Mouse (Mus musculus) CH12.LX (cell line): ENCODE results near the gene Rab14. TPM values are rescaled to one million over a fixed set of nuclear protein-coding genes. Genes with fewer than 3 reads are reported as not detected.

Source experiments
- DNase-seq: peaks from one replicate; pipeline ENCODE4 v3.0.0-alpha.2; 2013; ENCODE audit errors: extremely low read depth
- H3K27ac ChIP-seq: 2 replicates; pipeline ENCODE4 v1.5.1; 2012; ENCODE audit warnings: low read depth, mild to moderate bottlenecking, control low read depth, moderate library complexity; ENCODE audit not compliant: insufficient read depth
- H3K27me3 ChIP-seq: replicated peaks from 2 replicates; pipeline ENCODE3; 2012; ENCODE audit warnings: inconsistent platforms
- H3K36me3 ChIP-seq, 2 experiments: replicated peaks in 1 of 2; 2 replicates each; pipeline versions ENCODE3 to v1.6.1; 2012; ENCODE audit warnings: inconsistent platforms in 1 of 2, low read length in 1 of 2, mild to moderate bottlenecking in 1 of 2, mixed read lengths in 1 of 2, moderate library complexity in 1 of 2; ENCODE audit not compliant: control insufficient read depth in 1 of 2, insufficient read depth in 1 of 2
- H3K4me1 ChIP-seq, 2 experiments: 2 replicates each; pipeline ENCODE4 v1.6.1; 2012; ENCODE audit warnings: inconsistent platforms in 1 of 2, moderate library complexity in 1 of 2; ENCODE audit not compliant: insufficient read depth in 2 of 2, control insufficient read depth in 1 of 2
- H3K4me2 ChIP-seq: 2 replicates; pipeline ENCODE4 v1.6.1; 2012; ENCODE audit warnings: low read depth, mild to moderate bottlenecking, control low read depth; ENCODE audit not compliant: poor library complexity, insufficient read depth, severe bottlenecking
- H3K4me3 ChIP-seq, 3 experiments: fragments of 150-350 bp in 1 of 3; sonication (generic) in 1 of 3; replicated peaks in 1 of 3; 2 replicates each; pipeline versions ENCODE3 to v1.5.1; 2011 to 2012; ENCODE audit warnings: low read depth in 2 of 3, low read length in 2 of 3, mild to moderate bottlenecking in 2 of 3, moderate library complexity in 2 of 3, control low read depth in 1 of 3, improper control_type of control experiment in 1 of 3, inconsistent platforms in 1 of 3, mixed read lengths in 1 of 3; ENCODE audit not compliant: poor library complexity in 1 of 3
- H3K79me2 ChIP-seq: replicated peaks from 2 replicates; pipeline ENCODE4 v1.6.1; 2012; ENCODE audit warnings: mild to moderate bottlenecking, moderate library complexity; ENCODE audit not compliant: control insufficient read depth, poor library complexity, insufficient read depth, severe bottlenecking; ENCODE audit errors: extremely low read depth
- H3K9ac ChIP-seq: 2 replicates; pipeline ENCODE4 v1.6.1; 2012; ENCODE audit warnings: low read depth, mild to moderate bottlenecking, control low read depth, moderate library complexity; ENCODE audit not compliant: insufficient read depth
- H3K9me3 ChIP-seq: replicated peaks from 2 replicates; pipeline ENCODE3; 2012; ENCODE audit warnings: low read length, inconsistent platforms, mixed read lengths
- BHLHE40 ChIP-seq: IDR thresholded peaks from 2 replicates; pipeline ENCODE4 v1.6.1; 2011; ENCODE audit warnings: mild to moderate bottlenecking, low read depth, low read length, improper control_type of control experiment
- CHD1 ChIP-seq: IDR thresholded peaks from 2 replicates; pipeline ENCODE4 v1.6.1; 2012; ENCODE audit warnings: low read depth, low read length, improper control_type of control experiment, inconsistent platforms
- E2F4 ChIP-seq: IDR thresholded peaks from 2 replicates; pipeline ENCODE4 v1.6.1; 2011; ENCODE audit warnings: low read depth, low read length, improper control_type of control experiment; ENCODE audit not compliant: insufficient replicate concordance
- EP300 ChIP-seq: IDR thresholded peaks from 2 replicates; pipeline ENCODE4 v1.6.1; 2011; ENCODE audit warnings: low read length, improper control_type of control experiment
- ETS1 ChIP-seq: conservative IDR thresholded peaks from 2 replicates; pipeline ENCODE4 v1.6.1; 2012; ENCODE audit warnings: low read depth, mild to moderate bottlenecking, inconsistent platforms, low read length, improper control_type of control experiment, moderate library complexity
- GABPA ChIP-seq: IDR thresholded peaks from 2 replicates; pipeline ENCODE4 v1.6.1; 2012; ENCODE audit warnings: low read depth, low read length, improper control_type of control experiment, inconsistent platforms; ENCODE audit not compliant: insufficient replicate concordance
- IRF4 ChIP-seq: IDR thresholded peaks from 2 replicates; pipeline ENCODE4 v1.6.1; 2014; ENCODE audit warnings: low read depth, mild to moderate bottlenecking, inconsistent platforms, low read length, improper control_type of control experiment
- JUN ChIP-seq: IDR thresholded peaks from 2 replicates; pipeline ENCODE4 v1.6.1; 2011; ENCODE audit warnings: low read depth, mild to moderate bottlenecking, low read length, improper control_type of control experiment, moderate library complexity; ENCODE audit not compliant: insufficient read depth
- JUND ChIP-seq: conservative IDR thresholded peaks from 2 replicates; pipeline ENCODE4 v1.6.1; 2011; ENCODE audit warnings: low read depth, low read length, improper control_type of control experiment
- MAZ ChIP-seq: IDR thresholded peaks from 2 replicates; pipeline ENCODE4 v1.6.1; 2012; ENCODE audit warnings: low read depth, mild to moderate bottlenecking, inconsistent platforms, low read length, improper control_type of control experiment, moderate library complexity
- MEF2A ChIP-seq: IDR thresholded peaks from 2 replicates; pipeline ENCODE4 v1.6.1; 2014; ENCODE audit warnings: low read depth, mild to moderate bottlenecking, inconsistent platforms, low read length, improper control_type of control experiment, borderline replicate concordance
- MXI1 ChIP-seq: IDR thresholded peaks from 2 replicates; pipeline ENCODE4 v1.6.1; 2011; ENCODE audit warnings: mild to moderate bottlenecking, low read depth, low read length, improper control_type of control experiment
- MYC ChIP-seq: IDR thresholded peaks from 2 replicates; pipeline ENCODE4 v1.6.1; 2011; ENCODE audit warnings: low read depth, mild to moderate bottlenecking, improper control_type of control experiment, low read length
- NELFE ChIP-seq: IDR thresholded peaks from 2 replicates; pipeline ENCODE4 v1.6.1; 2011; ENCODE audit warnings: low read depth, low read length, improper control_type of control experiment
- NRF1 ChIP-seq: IDR thresholded peaks from 2 replicates; pipeline ENCODE4 v1.6.1; 2014; ENCODE audit warnings: low read depth, mild to moderate bottlenecking, inconsistent platforms, low read length, improper control_type of control experiment, moderate library complexity
- POLR2A ChIP-seq: IDR thresholded peaks from 2 replicates; pipeline ENCODE4 v1.6.1; 2011; ENCODE audit warnings: low read depth, mild to moderate bottlenecking, improper control_type of control experiment, low read length
- RAD21 ChIP-seq: IDR thresholded peaks from 2 replicates; pipeline ENCODE4 v1.6.1; 2011; ENCODE audit warnings: low read depth, mild to moderate bottlenecking, low read length, improper control_type of control experiment, moderate library complexity
- SIN3A ChIP-seq: IDR thresholded peaks from 2 replicates; pipeline ENCODE4 v1.6.1; 2012; ENCODE audit warnings: low read length, improper control_type of control experiment, inconsistent platforms
- TBP ChIP-seq: conservative IDR thresholded peaks from 2 replicates; pipeline ENCODE4 v1.6.1; 2011; ENCODE audit warnings: low read depth, low read length, improper control_type of control experiment
- TCF12 ChIP-seq: IDR thresholded peaks from 2 replicates; pipeline ENCODE4 v1.6.1; 2014; ENCODE audit warnings: low read depth, mild to moderate bottlenecking, inconsistent platforms, low read length, improper control_type of control experiment
- USF2 ChIP-seq: conservative IDR thresholded peaks from 2 replicates; pipeline ENCODE4 v1.6.1; 2011; ENCODE audit warnings: low read depth, low read length, improper control_type of control experiment
- ZC3H11A ChIP-seq: IDR thresholded peaks from 2 replicates; pipeline ENCODE4 v1.6.1; 2012; ENCODE audit warnings: low read depth, mild to moderate bottlenecking, inconsistent platforms, low read length, improper control_type of control experiment
- ZNF384 ChIP-seq: IDR thresholded peaks from 2 replicates; pipeline ENCODE4 v1.6.1; 2012; ENCODE audit warnings: low read depth, low read length, improper control_type of control experiment, inconsistent platforms
- dilution Hi-C: fragments of 300-500 bp; cut with MboI; formaldehyde crosslinking; loops from 2 replicates; pipeline ENCODE4 v1.14.3; 2020; ENCODE audit warnings: low sequenced_read_pairs; ENCODE audit not compliant: extremely low pct_unique_long_range_greater_than_20kb, extremely low pct_ligation_motif_present
- in situ Hi-C: fragments of 300-500 bp; cut with MboI; formaldehyde crosslinking; loops from 3 replicates; pipeline ENCODE4 v1.14.3; 2019; ENCODE audit warnings: low sequenced_read_pairs, low pct_ligation_motif_present, low pct_unique_long_range_greater_than_20kb, mixed read lengths
- polyA plus RNA-seq: library from polyadenylated mRNA; unstranded; fragments of >175 nt; gene quantifications from 2 replicates; pipeline ENCODE4 v1.2.1, GENCODE M21; 2012; ENCODE audit warnings: low read depth; ENCODE audit not compliant: insufficient read length
- total RNA-seq, 2 experiments: library from RNA; depleted of rRNA; stranded (reverse); fragments of 300-350 nt in 1 of 2; fragments of >200 nt in 1 of 2; gene quantifications; 2 replicates each; pipeline ENCODE4 v1.2.3; 2012 to 2014

Gene Rab14
- total and polyA plus RNA-seq, 3 experiments = 26.8 to 94.4 (median 66.2) TPM

DNA sequence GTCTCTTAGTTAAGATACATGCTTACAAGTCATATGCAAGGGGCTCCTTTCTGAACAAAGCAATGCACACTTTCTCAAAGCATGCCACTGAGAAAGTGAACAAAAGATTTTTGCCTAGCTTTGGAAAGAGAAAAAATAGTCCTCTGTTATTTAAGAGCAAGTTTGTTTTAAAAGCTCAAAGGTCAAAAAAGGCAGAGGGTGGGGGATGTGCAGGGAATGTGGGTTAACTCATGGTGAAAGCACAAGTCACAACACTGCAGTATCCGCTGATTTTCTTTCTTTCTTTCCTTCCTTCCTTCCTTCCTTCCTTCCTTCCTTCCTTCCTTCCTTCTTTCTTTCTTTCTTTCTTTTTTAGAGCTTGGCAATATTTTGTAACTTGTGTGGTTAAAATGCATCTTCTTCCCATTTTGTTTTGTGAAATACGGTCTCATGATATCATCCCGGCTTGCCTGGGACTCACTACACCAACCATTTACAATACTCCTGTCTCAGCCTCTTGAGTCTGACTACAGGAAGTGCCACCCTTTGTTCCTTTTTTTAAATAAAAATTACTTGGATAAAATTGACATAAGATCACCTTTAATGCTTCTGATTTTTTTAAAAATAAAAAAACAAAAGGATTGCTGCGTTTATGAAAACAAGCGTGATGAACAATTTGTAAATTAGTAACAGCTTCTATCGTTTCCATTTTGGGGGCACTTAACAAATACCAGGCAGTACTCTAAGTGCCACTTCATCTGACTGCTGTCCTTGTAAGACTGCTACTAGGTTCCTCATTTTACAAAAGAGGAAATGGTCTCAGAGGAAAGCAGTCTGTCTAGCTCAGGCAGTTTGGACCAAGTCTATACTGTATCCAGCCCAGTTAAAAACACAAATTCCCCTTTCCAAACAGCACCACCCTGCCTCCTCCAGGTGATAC lies 5.0 kb downstream of the Rab14 start:
- Histone ChIP-seq H3K27ac (peak overlapping the region; percentile 48), H3K27me3 (no peaks in the 10 kb centered on the region), H3K9ac (peak overlapping the region; percentile 48), H3K36me3 (peaks cover 9 to 28% of the 10 kb centered on the region in 2 experiments), H3K79me2 (peaks cover 74% of the 10 kb centered on the region), H3K9me3 (no peaks in the 10 kb centered on the region), H3K4me1 (peaks cover 0 to 41% of the 10 kb centered on the region in 2 experiments; a peak in 2 of 4 replicates), H3K4me3 (peak overlapping the region in 1 of 3 experiments; percentile 15), H3K4me2 (peak overlapping the region; percentile 89)
- TF ChIP-seq MAZ = 0 out of 2 replicates have a peak, but pooled peaks have one; percentile 24
- TF ChIP-seq E2F4 = no peak
- TF ChIP-seq JUND = no peak
- 0 out of 2 replicates have a peak, but pooled peaks have one; percentile 13 for TF ChIP-seq ETS1
- 0 out of 2 replicates have a peak, but pooled peaks have one; percentile 16 for TF ChIP-seq MYC
- TF ChIP-seq EP300 = peak; percentile 65; the same call in 1 of the 2 replicates
- no peak for TF ChIP-seq USF2
- TF ChIP-seq IRF4 = peak; percentile 48; the same call in 1 of the 2 replicates
- TF ChIP-seq MEF2A = 0 out of 2 replicates have a peak, but pooled peaks have one; percentile 6
- 0 out of 2 replicates have a peak, but pooled peaks have one; percentile 6 for TF ChIP-seq TBP
- no peak for TF ChIP-seq BHLHE40
- no peak for TF ChIP-seq RAD21
- peak; percentile 81 for TF ChIP-seq CHD1
- in situ Hi-C loops (no loop called here), dilution Hi-C loops (no loop called here)
- peak; percentile 77 for DNase-seq

DNA sequence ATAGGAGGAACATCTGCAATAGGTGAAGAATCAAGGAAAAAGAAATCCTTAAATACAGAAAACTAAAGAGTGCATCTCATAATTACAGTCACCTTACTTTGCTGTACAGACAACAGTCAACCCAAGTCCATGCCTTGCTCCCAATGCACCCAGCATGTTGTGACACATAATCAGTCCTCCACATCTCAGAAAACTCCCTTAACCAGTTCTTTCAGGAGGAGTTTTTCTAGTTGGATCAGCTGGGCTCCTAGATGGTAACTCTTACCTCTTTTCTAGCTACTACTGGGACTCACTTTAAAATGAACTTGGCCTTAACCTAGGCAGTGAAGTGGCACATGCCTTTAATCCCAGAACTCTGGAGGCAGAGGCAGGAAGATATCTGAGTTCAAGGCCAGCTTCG lies 6.9 kb downstream of the Rab14 start:
- Histone ChIP-seq H3K79me2 (peaks cover 66% of the 10 kb centered on the region), H3K36me3 (peaks cover 19 to 44% of the 10 kb centered on the region in 2 experiments), H3K9me3 (no peaks in the 10 kb centered on the region), H3K27me3 (no peaks in the 10 kb centered on the region), H3K4me2 (no peak overlapping the region), H3K27ac (no peak overlapping the region), H3K9ac (no peak overlapping the region), H3K4me3 (no peak overlapping the region), H3K4me1 (peaks cover 0 to 50% of the 10 kb centered on the region in 2 experiments; a peak in 2 of 4 replicates)
- in situ Hi-C loops = no loop called here
- dilution Hi-C loops = no loop called here
- DNase-seq = no peak
- no peak for TF ChIP-seq MYC
- TF ChIP-seq ETS1 = no peak
- TF ChIP-seq RAD21 = no peak
- TF ChIP-seq SIN3A = no peak
- no peak for TF ChIP-seq MAZ
- no peak for TF ChIP-seq ZC3H11A
- TF ChIP-seq E2F4 = no peak
- no peak for TF ChIP-seq NELFE
- TF ChIP-seq ZNF384 = no peak
- TF ChIP-seq GABPA = no peak
- TF ChIP-seq POLR2A = no peak
- TF ChIP-seq MXI1 = no peak
- no peak for TF ChIP-seq JUN
- no peak for TF ChIP-seq TCF12
- no peak for TF ChIP-seq NRF1
